8 mouse cellular contexts compared by ENCODE assay signal in genomic region chr6:37723337-37723736, GRCm38 (mm10).
DNase-seq lines count a peak whose midpoint lies in the region; ATAC-seq and TF ChIP-seq lines count a peak whose summit lies in the region.

No protein-coding gene starts in this region.

- no peak for TF ChIP-seq CTCF in liver, postnatal 0 days (IDR thresholded peaks at IDR 0.05; ENCODE audit: low read depth)

- no peaks in the 10 kb centered on the region for H3K4me1 ChIP-seq in liver, postnatal 0 days (ENCODE audit: insufficient read depth)
- H3K4me1 ChIP-seq in neural tube, embryonic 15.5 days: no peaks in the 10 kb centered on the region

- peak; percentile 62 for ATAC-seq in liver, postnatal 0 days
- ATAC-seq in neural tube, embryonic 15.5 days (ENCODE audit: low FRiP score): no peak

- H3K27ac ChIP-seq in liver, postnatal 0 days (ENCODE audit: low read depth): peak overlapping the region; percentile 24; the same call in 1 of the 2 replicates
- H3K27ac ChIP-seq in neural tube, embryonic 15.5 days (replicated peaks): no peak overlapping the region

- H3K4me3 ChIP-seq in liver, postnatal 0 days (ENCODE audit: low read depth, low read length): no peak overlapping the region
- no peak overlapping the region for H3K4me3 ChIP-seq in neural tube, embryonic 15.5 days (replicated peaks)

- intact Hi-C loops in gastrocnemius, postnatal 36 days (cut with DNase I): no loop called here
- intact Hi-C loops in heart, postnatal 10 days (cut with DNase I): loop anchor here (5.0 kb wide), 1 partner anchor 131 kb away; no protein-coding TSS in a partner anchor

- no peak overlapping the region for H3K9ac ChIP-seq in liver, postnatal 0 days (replicated peaks)
- no peak overlapping the region for H3K9ac ChIP-seq in neural tube, embryonic 15.5 days (replicated peaks)

- peak; percentile 76 for TF ChIP-seq EP300 in liver, postnatal 0 days (IDR thresholded peaks at IDR 0.05; ENCODE audit: low read depth)

- WGBS in liver, postnatal 0 days (ENCODE audit: insufficient replicate concordance): 31% methylated on average over 4 of the region's 4 CpGs
- WGBS in neural tube, embryonic 15.5 days: 62% methylated on average over 4 of the region's 4 CpGs

- no peaks in the 10 kb centered on the region for H3K27me3 ChIP-seq in liver, postnatal 0 days (ENCODE audit: insufficient read depth, low read length)
- H3K27me3 ChIP-seq in neural tube, embryonic 15.5 days (replicated peaks): no peaks in the 10 kb centered on the region

- no peaks in the 10 kb centered on the region for H3K36me3 ChIP-seq in liver, postnatal 0 days (replicated peaks; ENCODE audit: insufficient read depth, low read length)
- H3K36me3 ChIP-seq in neural tube, embryonic 15.5 days: no peaks in the 10 kb centered on the region

- peak; percentile 17 for DNase-seq in gastrocnemius, postnatal 10 days
- DNase-seq in gastrocnemius, postnatal 36 days: no peak
- DNase-seq in CD4-positive, CD25-positive, alpha-beta regulatory T cell, adult 2 months (ENCODE audit: low read depth, low spot score): peak; percentile 79
- DNase-seq in cerebellum, adult 11-12 months: peak; percentile 34
- peak; percentile 84 to 85 for DNase-seq in heart, postnatal 10 days
- no peak for DNase-seq in liver, postnatal 0 days
- DNase-seq in thymus, postnatal 14 days: no peak

- H3K9me3 ChIP-seq in liver, postnatal 0 days (ENCODE audit: low read length): no peaks in the 10 kb centered on the region
- H3K9me3 ChIP-seq in neural tube, embryonic 15.5 days (replicated peaks): no peaks in the 10 kb centered on the region

- no peak overlapping the region for H3K4me2 ChIP-seq in liver, postnatal 0 days (ENCODE audit: low read depth, low read length)
- no peak overlapping the region for H3K4me2 ChIP-seq in neural tube, embryonic 15.5 days

Comparison
In these comparisons a context has a peak if more than half of its experiments do, and no peak if none do; other contexts are left out.
1. DNase-seq: peak in gastrocnemius, postnatal 10 days (single experiment), CD4-positive, CD25-positive, alpha-beta regulatory T cell, adult 2 months (single experiment), cerebellum, adult 11-12 months (single experiment) and heart, postnatal 10 days (2 of 2); none in gastrocnemius, postnatal 36 days (0 of 2), liver, postnatal 0 days (single experiment) and thymus, postnatal 14 days (single experiment).